17 mouse cellular contexts compared by ENCODE assay signal in genomic region chr7:65780578-65781370, GRCm38 (mm10).
DNase-seq lines count a peak whose midpoint lies in the region; ATAC-seq and TF ChIP-seq lines count a peak whose summit lies in the region.
"Had no signal": no experiment of that assay in that cellular context is flagged by ENCODE, and none has a peak within 500 bp of the region (broad histone marks: within the 10 kb centered on the region; RNA-seq: fewer than 3 reads in every experiment).

No protein-coding gene starts in this region.

- no peak overlapping the region for H3K27ac ChIP-seq in embryonic facial prominence, embryonic 13.5 days
- H3K27ac ChIP-seq in embryonic facial prominence, embryonic 10.5 days (replicated peaks), result no peak overlapping the region
- no peak overlapping the region for H3K27ac ChIP-seq in forebrain, embryonic 11.5 days (ENCODE audit: low read depth, low read length)
- H3K27ac ChIP-seq in stomach, embryonic 16.5 days (ENCODE audit: low read length), result peak overlapping the region; percentile 61; the same call in 1 of the 2 replicates
- no peak overlapping the region for H3K27ac ChIP-seq in cerebellum, adult 2 months (ENCODE audit: insufficient read depth, low read length)
- H3K27ac ChIP-seq: kidney, embryonic 15.5 days; midbrain, embryonic 15.5 days had no signal

- TF ChIP-seq POLR2A in cerebellum, adult 2 months (IDR thresholded peaks at IDR 0.05; ENCODE audit: borderline replicate concordance, insufficient read depth, low read length), result no peak

- no peak for ATAC-seq in embryonic facial prominence, embryonic 13.5 days (ENCODE audit: insufficient number of reproducible peaks, insufficient read depth, low FRiP score, low TSS enrichment, low read depth)
- peak; percentile 51; the same call in 1 of the 2 replicates for ATAC-seq in forebrain, embryonic 11.5 days (replicated peaks; ENCODE audit: low FRiP score)
- no peak for ATAC-seq in stomach, embryonic 16.5 days (ENCODE audit: insufficient read depth, low FRiP score)
- ATAC-seq: CD4-positive, CD25-positive, alpha-beta regulatory T cell, adult 4 months; midbrain, embryonic 15.5 days had no signal

- H3K9me3 ChIP-seq in embryonic facial prominence, embryonic 13.5 days, result no peaks in the 10 kb centered on the region
- H3K9me3 ChIP-seq in embryonic facial prominence, embryonic 10.5 days, result no peaks in the 10 kb centered on the region
- H3K9me3 ChIP-seq in forebrain, embryonic 11.5 days (ENCODE audit: control insufficient read depth, low read length), result no peaks in the 10 kb centered on the region
- H3K9me3 ChIP-seq in stomach, embryonic 16.5 days (replicated peaks; ENCODE audit: control insufficient read depth, low read length), result no peaks in the 10 kb centered on the region
- H3K9me3 ChIP-seq: kidney, embryonic 15.5 days; midbrain, embryonic 15.5 days had no signal

- WGBS in embryonic facial prominence, embryonic 13.5 days, result 55% methylated on average over 9 of the region's 9 CpGs
- 60% methylated on average over 9 of the region's 9 CpGs for WGBS in embryonic facial prominence, embryonic 10.5 days
- WGBS in forebrain, embryonic 11.5 days, result 41% methylated on average over 9 of the region's 9 CpGs
- 62% methylated on average over 9 of the region's 9 CpGs for WGBS in stomach, embryonic 16.5 days
- 77% methylated on average over 9 of the region's 9 CpGs for whole genome bisulfite sequencing in cerebellum, adult 2 months

- H3K36me3 ChIP-seq in embryonic facial prominence, embryonic 13.5 days, result no peaks in the 10 kb centered on the region
- H3K36me3 ChIP-seq in embryonic facial prominence, embryonic 10.5 days (replicated peaks), result no peaks in the 10 kb centered on the region
- H3K36me3 ChIP-seq in forebrain, embryonic 11.5 days (ENCODE audit: control insufficient read depth, insufficient read depth, low read length), result no peaks in the 10 kb centered on the region
- H3K36me3 ChIP-seq in stomach, embryonic 16.5 days (ENCODE audit: control insufficient read depth, insufficient read depth, low read length), result no peaks in the 10 kb centered on the region
- H3K36me3 ChIP-seq: kidney, embryonic 15.5 days; midbrain, embryonic 15.5 days had no signal

- H3K9ac ChIP-seq in embryonic facial prominence, embryonic 13.5 days, result no peak overlapping the region
- H3K9ac ChIP-seq in forebrain, embryonic 11.5 days (ENCODE audit: low read length), result no peak overlapping the region
- H3K9ac ChIP-seq in stomach, embryonic 16.5 days (ENCODE audit: low read length), result no peak overlapping the region
- H3K9ac ChIP-seq: kidney, embryonic 15.5 days; midbrain, embryonic 15.5 days had no signal

- no peaks in the 10 kb centered on the region for H3K27me3 ChIP-seq in embryonic facial prominence, embryonic 13.5 days
- H3K27me3 ChIP-seq in embryonic facial prominence, embryonic 10.5 days (replicated peaks; ENCODE audit: low read depth, poor library complexity, severe bottlenecking), result 0 out of 2 replicates have a peak, but pooled peaks cover 6% of the 10 kb centered on the region
- no peaks in the 10 kb centered on the region for H3K27me3 ChIP-seq in forebrain, embryonic 11.5 days (ENCODE audit: control insufficient read depth, insufficient read depth, low read length)
- no peaks in the 10 kb centered on the region for H3K27me3 ChIP-seq in stomach, embryonic 16.5 days (ENCODE audit: control insufficient read depth, insufficient read depth, low read length)
- no peaks in the 10 kb centered on the region for H3K27me3 ChIP-seq in cerebellum, adult 2 months (ENCODE audit: control insufficient read depth, insufficient read depth, low read length)
- H3K27me3 ChIP-seq: midbrain, embryonic 15.5 days had no signal

- peaks cover 18% of the 10 kb centered on the region for H3K4me1 ChIP-seq in embryonic facial prominence, embryonic 13.5 days
- peaks cover 10% of the 10 kb centered on the region for H3K4me1 ChIP-seq in embryonic facial prominence, embryonic 10.5 days
- peaks cover 8% of the 10 kb centered on the region; the same call in 1 of the 2 replicates for H3K4me1 ChIP-seq in forebrain, embryonic 11.5 days (replicated peaks; ENCODE audit: control insufficient read depth, insufficient read depth, low read length)
- H3K4me1 ChIP-seq in stomach, embryonic 16.5 days (ENCODE audit: control insufficient read depth, insufficient read depth, low read length), result no peaks in the 10 kb centered on the region
- no peaks in the 10 kb centered on the region for H3K4me1 ChIP-seq in cerebellum, adult 2 months (ENCODE audit: control insufficient read depth, insufficient read depth, low read length)
- H3K4me1 ChIP-seq: kidney, embryonic 15.5 days; midbrain, embryonic 15.5 days had no signal

- no peak overlapping the region for H3K4me3 ChIP-seq in embryonic facial prominence, embryonic 13.5 days
- no peak overlapping the region for H3K4me3 ChIP-seq in embryonic facial prominence, embryonic 10.5 days
- no peak overlapping the region for H3K4me3 ChIP-seq in forebrain, embryonic 11.5 days (ENCODE audit: low read depth, low read length)
- H3K4me3 ChIP-seq in stomach, embryonic 16.5 days (replicated peaks; ENCODE audit: low read length), result no peak overlapping the region
- no peak overlapping the region for H3K4me3 ChIP-seq in cerebellum, adult 2 months (replicated peaks; ENCODE audit: insufficient read depth, low read depth, low read length)
- H3K4me3 ChIP-seq: kidney, embryonic 15.5 days; midbrain, embryonic 15.5 days had no signal

- DNase-seq in embryonic facial prominence, embryonic 10.5 days (ENCODE audit: low spot score), result no peak
- no peak for DNase-seq in forebrain, embryonic 11.5 days (ENCODE audit: low spot score)
- DNase-seq in hindlimb bud, embryonic 11.5 days (ENCODE audit: extremely low spot score, low read depth, low spot score), result peak; percentile 14
- DNase-seq in embryo, embryonic 9.5 days (ENCODE audit: extremely low spot score), result no peak
- DNase-seq in urinary bladder, postnatal 36 days (ENCODE audit: low spot score in 2 of 2), result no peak
- no peak for DNase-seq in cerebellum, adult 2 months
- DNase-seq: adrenal gland, adult 8-10 months; cerebellum, adult 11 months; cerebellum, postnatal 36 days; gastrocnemius, postnatal 14 days; retina, postnatal 1 day had no signal

- H3K4me2 ChIP-seq in embryonic facial prominence, embryonic 13.5 days, result peak overlapping the region; percentile 17; the same call in 1 of the 2 replicates
- no peak overlapping the region for H3K4me2 ChIP-seq in forebrain, embryonic 11.5 days (ENCODE audit: low read depth, low read length, severe bottlenecking)
- H3K4me2 ChIP-seq in stomach, embryonic 16.5 days (ENCODE audit: low read depth, low read length), result 0 out of 2 replicates have a peak overlapping the region, but pooled peaks have one; percentile 1
- H3K4me2 ChIP-seq: liver, embryonic 11.5 days; midbrain, embryonic 15.5 days had no signal

- TF ChIP-seq CTCF in cerebellum, adult 2 months (IDR thresholded peaks at IDR 0.05; ENCODE audit: borderline replicate concordance, insufficient read depth, low read depth, low read length), result no peak
